Mouse (Mus musculus) myocyte (in vitro differentiated cells): ENCODE results near the gene Apol8. TPM values are rescaled to one million over a fixed set of nuclear protein-coding genes. Genes with fewer than 3 reads are reported as not detected.

Experiments used
- H3K27me3 ChIP-seq: one replicate; pipeline ENCODE4 v1.6.1; 2011; ENCODE audit not compliant: control insufficient read depth, insufficient read depth, insufficient read length
- H3K36me3 ChIP-seq: one replicate; pipeline ENCODE4 v1.6.1; 2011; ENCODE audit not compliant: control insufficient read depth, insufficient read depth
- H3K4me2 ChIP-seq: one replicate; pipeline ENCODE4 v1.6.1; 2011; ENCODE audit warnings: low read depth, control low read depth
- H3K4me3 ChIP-seq: one replicate; pipeline ENCODE4 v1.5.1; 2011; ENCODE audit warnings: mild to moderate bottlenecking, control low read depth, moderate library complexity
- H3K79me2 ChIP-seq: one replicate; pipeline ENCODE4 v1.6.1; 2011; ENCODE audit not compliant: control insufficient read depth, insufficient read depth
- H3ac ChIP-seq: one replicate; pipeline ENCODE4 v1.6.1; 2011; ENCODE audit not compliant: control insufficient read depth, insufficient read length
- CEBPB ChIP-seq: IDR thresholded peaks from 2 replicates; pipeline ENCODE4 v1.6.1; 2011; ENCODE audit warnings: mild to moderate bottlenecking, moderate library complexity; ENCODE audit not compliant: poor library complexity, insufficient read depth, severe bottlenecking
- E2F4 ChIP-seq: IDR thresholded peaks from one replicate; pipeline ENCODE4 v1.6.1; 2011; ENCODE audit warnings: mild to moderate bottlenecking, control low read depth, moderate library complexity; ENCODE audit not compliant: insufficient read depth
- MAX ChIP-seq: IDR thresholded peaks from one replicate; pipeline ENCODE4 v1.6.1; 2011; ENCODE audit warnings: low read depth, mild to moderate bottlenecking, control low read depth
- MYOD1 ChIP-seq, 3 experiments: IDR thresholded peaks; one replicate each; pipeline ENCODE4 v1.6.1; 2011; ENCODE audit warnings: control low read depth in 2 of 3, low read depth in 2 of 3, mild to moderate bottlenecking in 2 of 3, moderate library complexity in 1 of 3; ENCODE audit not compliant: insufficient read length in 2 of 3, control insufficient read depth in 1 of 3
- MYOG ChIP-seq, 3 experiments: IDR thresholded peaks; one replicate each; pipeline ENCODE4 v1.6.1; 2011; ENCODE audit warnings: control low read depth in 2 of 3, low read depth in 2 of 3, mild to moderate bottlenecking in 2 of 3; ENCODE audit not compliant: insufficient read length in 2 of 3, control insufficient read depth in 1 of 3, insufficient read depth in 1 of 3
- POLR2A ChIP-seq: IDR thresholded peaks from one replicate; pipeline ENCODE4 v1.6.1; 2011; ENCODE audit warnings: low read depth, mild to moderate bottlenecking, control low read depth, moderate library complexity; ENCODE audit not compliant: insufficient read length
- POLR2AphosphoS2 ChIP-seq: IDR thresholded peaks from one replicate; pipeline ENCODE4 v1.6.1; 2011; ENCODE audit warnings: low read depth, control low read depth; ENCODE audit not compliant: insufficient read length
- REST ChIP-seq: IDR thresholded peaks from one replicate; pipeline ENCODE4 v1.6.1; 2011; ENCODE audit warnings: mild to moderate bottlenecking, control low read depth, moderate library complexity; ENCODE audit not compliant: insufficient read depth, insufficient read length
- SRF ChIP-seq: IDR thresholded peaks from one replicate; pipeline ENCODE4 v1.6.1; 2011; ENCODE audit warnings: low read depth; ENCODE audit not compliant: control insufficient read depth, insufficient read length
- TCF12 ChIP-seq: IDR thresholded peaks from one replicate; pipeline ENCODE4 v1.6.1; 2011; ENCODE audit warnings: mild to moderate bottlenecking, control low read depth; ENCODE audit not compliant: poor library complexity, insufficient read depth, severe bottlenecking
- TCF3 ChIP-seq: IDR thresholded peaks from one replicate; pipeline ENCODE4 v1.6.1; 2011; ENCODE audit warnings: low read depth, control low read depth; ENCODE audit not compliant: insufficient read length
- USF1 ChIP-seq: IDR thresholded peaks from one replicate; pipeline ENCODE4 v1.6.1; 2011; ENCODE audit warnings: low read depth, mild to moderate bottlenecking, control low read depth, moderate library complexity
- polyA plus RNA-seq: library from polyadenylated mRNA; unstranded; fragments of >200 nt; fragmentation: generic; extraction: Trizol; gene quantifications from one replicate; pipeline ENCODE4 v1.2.1, GENCODE M21; 2012; ENCODE audit warnings: missing spikeins

The Apol8 gene
- polyA plus RNA-seq, 1 experiment = 0.38 TPM

GRCm38 (mm10) chr15:77788356-77788755 lies 31.6 kb upstream of the Apol8 start:
- H3K27me3 ChIP-seq = no peaks in the 10 kb centered on the region
- TF ChIP-seq POLR2A (peak; percentile 46), MYOG (IDR thresholded peaks at IDR 0.05; ENCODE audit: control insufficient read depth in 1 of 3, insufficient read depth in 1 of 3, insufficient read length in 2 of 3, low read depth in 2 of 3) (peak; percentile 70 to 95 (median 73)), USF1 (no peak), MYOD1 (IDR thresholded peaks at IDR 0.05; ENCODE audit: control insufficient read depth in 1 of 3, insufficient read length in 2 of 3, low read depth in 2 of 3) (peak; percentile 67 to 96 (median 96)), SRF (no peak), MAX (no peak), E2F4 (no peak), CEBPB (no peak), TCF3 (peak; percentile 67), POLR2AphosphoS2 (no peak), REST (no peak), TCF12 (peak; percentile 82)
- H3K79me2 ChIP-seq = peaks cover 70% of the 10 kb centered on the region
- H3ac ChIP-seq = no peak overlapping the region
- H3K36me3 ChIP-seq = peaks cover 84% of the 10 kb centered on the region
- no peak overlapping the region for H3K4me3 ChIP-seq
- H3K4me2 ChIP-seq = no peak overlapping the region

DNA sequence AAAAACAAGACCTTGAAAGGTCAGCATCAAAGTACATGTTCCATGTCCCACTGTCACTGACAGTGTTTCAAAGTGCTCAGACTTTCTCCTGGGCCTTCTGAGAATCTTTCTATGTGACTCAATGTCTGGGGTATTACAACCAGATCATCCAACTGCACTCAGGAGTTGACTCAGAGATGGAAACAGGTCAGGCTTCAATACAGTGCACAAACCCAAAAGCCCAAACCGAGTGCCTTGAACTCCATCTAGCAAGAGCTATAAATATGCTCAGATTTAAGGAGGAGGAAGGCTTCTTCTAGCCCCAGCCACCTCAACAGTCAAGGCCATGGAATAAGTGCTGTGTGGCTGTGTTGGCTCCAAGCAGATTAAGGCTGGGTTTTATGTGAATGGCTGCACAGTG lies 29.0 kb upstream of the Apol8 start:
- Histone ChIP-seq H3K4me3 (no peak overlapping the region), H3K27me3 (no peaks in the 10 kb centered on the region), H3ac (no peak overlapping the region), H3K79me2 (peaks cover 67% of the 10 kb centered on the region), H3K36me3 (peaks cover 100% of the 10 kb centered on the region), H3K4me2 (no peak overlapping the region)
- no peak for TF ChIP-seq USF1
- no peak for TF ChIP-seq MYOG (IDR thresholded peaks at IDR 0.05; ENCODE audit: control insufficient read depth in 1 of 3, insufficient read depth in 1 of 3, insufficient read length in 2 of 3, low read depth in 2 of 3)
- no peak for TF ChIP-seq E2F4
- TF ChIP-seq POLR2AphosphoS2 = no peak
- no peak for TF ChIP-seq MYOD1 (IDR thresholded peaks at IDR 0.05; ENCODE audit: control insufficient read depth in 1 of 3, insufficient read length in 2 of 3, low read depth in 2 of 3)
- no peak for TF ChIP-seq POLR2A
- no peak for TF ChIP-seq MAX
- TF ChIP-seq CEBPB = no peak
- no peak for TF ChIP-seq REST
- no peak for TF ChIP-seq TCF3
- TF ChIP-seq SRF = no peak
- no peak for TF ChIP-seq TCF12

GRCm38 (mm10) chr15:77784039-77784824 lies 27.4 kb upstream of the Apol8 start:
- Histone ChIP-seq H3K27me3 (no peaks in the 10 kb centered on the region), H3K79me2 (peaks cover 62% of the 10 kb centered on the region), H3K4me3 (no peak overlapping the region), H3ac (no peak overlapping the region), H3K4me2 (no peak overlapping the region), H3K36me3 (peaks cover 100% of the 10 kb centered on the region)
- no peak for TF ChIP-seq USF1
- no peak for TF ChIP-seq CEBPB
- TF ChIP-seq SRF = no peak
- TF ChIP-seq POLR2A = peak; percentile 5
- peak; percentile 35 to 95 (median 87) for TF ChIP-seq MYOD1 (IDR thresholded peaks at IDR 0.05; ENCODE audit: control insufficient read depth in 1 of 3, insufficient read length in 2 of 3, low read depth in 2 of 3)
- no peak for TF ChIP-seq MAX
- peak; percentile 50 for TF ChIP-seq POLR2AphosphoS2
- TF ChIP-seq TCF12 = peak; percentile 66
- no peak for TF ChIP-seq E2F4
- TF ChIP-seq MYOG (IDR thresholded peaks at IDR 0.05; ENCODE audit: control insufficient read depth in 1 of 3, insufficient read depth in 1 of 3, insufficient read length in 2 of 3, low read depth in 2 of 3) = peak in 2 of 3 experiments; percentile 28 to 85
- TF ChIP-seq TCF3 = no peak
- no peak for TF ChIP-seq REST

- H3ac ChIP-seq = no peak overlapping the region
- H3K4me3 ChIP-seq = no peak overlapping the region
- H3K79me2 ChIP-seq = peaks cover 63% of the 10 kb centered on the region
- TF ChIP-seq USF1 (no peak), POLR2AphosphoS2 (peak; percentile 67), TCF12 (no peak), REST (no peak), CEBPB (no peak), MAX (no peak), POLR2A (peak; percentile 53), MYOG (IDR thresholded peaks at IDR 0.05; ENCODE audit: control insufficient read depth in 1 of 3, insufficient read depth in 1 of 3, insufficient read length in 2 of 3, low read depth in 2 of 3) (peak in 1 of 3 experiments; percentile 3), SRF (no peak), E2F4 (no peak), MYOD1 (IDR thresholded peaks at IDR 0.05; ENCODE audit: control insufficient read depth in 1 of 3, insufficient read length in 2 of 3, low read depth in 2 of 3) (no peak), TCF3 (no peak)
- no peak overlapping the region for H3K4me2 ChIP-seq
- H3K27me3 ChIP-seq = no peaks in the 10 kb centered on the region
- peaks cover 100% of the 10 kb centered on the region for H3K36me3 ChIP-seq
Measured at GRCm38 (mm10) chr15:77782449-77783014, 25.7 kb upstream of the Apol8 start.
